ENCODE assay signal across 13 mouse cellular contexts in the genomic region with DNA sequence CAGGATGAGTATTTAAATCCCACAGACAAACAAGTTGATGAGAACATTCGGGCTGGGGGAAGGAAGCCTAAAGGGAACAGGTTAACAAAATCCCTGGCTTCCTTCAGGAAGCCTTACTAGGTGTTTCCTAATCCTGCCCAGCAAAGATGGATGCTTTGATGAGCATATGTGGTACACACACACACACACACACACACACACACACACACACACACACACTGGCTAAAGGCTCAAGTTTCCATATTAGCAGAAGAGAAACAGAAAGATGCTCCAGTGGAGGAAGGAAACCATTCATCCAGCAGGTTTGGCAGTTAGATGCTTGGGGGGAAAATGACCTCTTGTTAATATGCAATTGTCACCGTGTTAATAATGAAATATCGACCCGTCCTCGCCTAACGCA.
DNase-seq lines count a peak whose midpoint lies in the region; ATAC-seq and TF ChIP-seq lines count a peak whose summit lies in the region.
"Had no signal": no experiment of that assay in that cellular context is flagged by ENCODE, and none has a peak within 500 bp of the region (broad histone marks: within the 10 kb centered on the region; RNA-seq: fewer than 3 reads in every experiment).

No protein-coding gene starts in this region.

- 35% methylated on average over 6 of the region's 6 CpGs for WGBS in lung, embryonic 14.5 days
- WGBS in lung, adult 2 months: 42% methylated on average over 6 of the region's 6 CpGs
- 69% methylated on average over 6 of the region's 6 CpGs for WGBS in hindbrain, postnatal 0 days

- H3K9me3 ChIP-seq in lung, embryonic 14.5 days (ENCODE audit: low read depth, low read length): no peaks in the 10 kb centered on the region
- H3K9me3 ChIP-seq in hindbrain, postnatal 0 days (ENCODE audit: low read length): no peaks in the 10 kb centered on the region
- H3K9me3 ChIP-seq: heart, embryonic 15.5 days; limb, embryonic 13.5 days; lung, embryonic 15.5 days had no signal

- H3K4me1 ChIP-seq in lung, embryonic 14.5 days (ENCODE audit: insufficient read depth): peaks cover 20% of the 10 kb centered on the region; the same call in 1 of the 2 replicates
- H3K4me1 ChIP-seq in lung, adult 2 months (ENCODE audit: control insufficient read depth, insufficient read depth, low read length): no peaks in the 10 kb centered on the region
- H3K4me1 ChIP-seq in hindbrain, postnatal 0 days (ENCODE audit: insufficient read depth, low read length): no peaks in the 10 kb centered on the region

- H3K27me3 ChIP-seq in lung, embryonic 14.5 days (ENCODE audit: insufficient read depth, low read length): no peaks in the 10 kb centered on the region
- H3K27me3 ChIP-seq in hindbrain, postnatal 0 days (ENCODE audit: insufficient read depth, low read length): no peaks in the 10 kb centered on the region
- H3K27me3 ChIP-seq: heart, embryonic 15.5 days; limb, embryonic 13.5 days; lung, embryonic 15.5 days had no signal

- H3K4me3 ChIP-seq in lung, embryonic 14.5 days (ENCODE audit: low read depth, low read length): no peak overlapping the region
- H3K4me3 ChIP-seq in lung, adult 2 months (replicated peaks; ENCODE audit: extremely low read depth, low read depth, low read length): no peak overlapping the region
- H3K4me3 ChIP-seq in hindbrain, postnatal 0 days (ENCODE audit: low read length): no peak overlapping the region
- H3K4me3 ChIP-seq: heart, embryonic 15.5 days; limb, embryonic 13.5 days; lung, embryonic 15.5 days had no signal

- TF ChIP-seq POLR2A in lung, adult 2 months (IDR thresholded peaks at IDR 0.05; ENCODE audit: borderline replicate concordance, extremely low read depth, low read depth, low read length): no peak

- H3K36me3 ChIP-seq in lung, embryonic 14.5 days (ENCODE audit: insufficient read depth): no peaks in the 10 kb centered on the region
- no peaks in the 10 kb centered on the region for H3K36me3 ChIP-seq in hindbrain, postnatal 0 days (ENCODE audit: insufficient read depth, low read length)
- H3K36me3 ChIP-seq: heart, embryonic 15.5 days; limb, embryonic 13.5 days; lung, embryonic 15.5 days had no signal

- H3K9ac ChIP-seq in lung, embryonic 14.5 days: no peak overlapping the region
- no peak overlapping the region for H3K9ac ChIP-seq in hindbrain, postnatal 0 days (replicated peaks; ENCODE audit: low read length)
- H3K9ac ChIP-seq: heart, embryonic 15.5 days; limb, embryonic 13.5 days; lung, embryonic 15.5 days had no signal

- TF ChIP-seq CTCF in lung, embryonic 14.5 days (IDR thresholded peaks at IDR 0.05; ENCODE audit: low read depth): no peak
- TF ChIP-seq CTCF in lung, adult 2 months (IDR thresholded peaks at IDR 0.05; ENCODE audit: insufficient read depth, low read length): no peak
- no peak for TF ChIP-seq CTCF in hindbrain, postnatal 0 days (IDR thresholded peaks at IDR 0.05; ENCODE audit: low read depth)

- DNase-seq in adrenal gland, postnatal 14 days: peak; percentile 21
- no peak for DNase-seq in adrenal gland, adult 8-10 months
- no peak for DNase-seq in lung, embryonic 14.5 days
- DNase-seq in lung, adult 2 months: no peak
- DNase-seq in hindbrain, postnatal 0 days (ENCODE audit: low spot score): no peak
- DNase-seq in kidney, postnatal 4 days: peak; percentile 37 to 53
- DNase-seq in right cerebral cortex, postnatal 25 days: no peak
- DNase-seq: adrenal gland, postnatal 25 days; cerebellum, adult 18-20 months had no signal

- ATAC-seq in lung, embryonic 14.5 days (ENCODE audit: insufficient read depth): no peak
- ATAC-seq in hindbrain, postnatal 0 days: no peak
- no peak for ATAC-seq in cerebellum, adult (ENCODE audit: insufficient number of reproducible peaks, low FRiP score, low TSS enrichment)

- no peak overlapping the region for H3K4me2 ChIP-seq in lung, embryonic 14.5 days
- H3K4me2 ChIP-seq in hindbrain, postnatal 0 days (ENCODE audit: low read depth, low read length): peak overlapping the region; percentile 21; the same call in 1 of the 2 replicates
- H3K4me2 ChIP-seq: heart, embryonic 15.5 days; limb, embryonic 13.5 days; lung, embryonic 15.5 days had no signal

- H3K27ac ChIP-seq in lung, embryonic 14.5 days (ENCODE audit: low read depth): peak overlapping the region; percentile 14
- H3K27ac ChIP-seq in hindbrain, postnatal 0 days: no peak overlapping the region
- H3K27ac ChIP-seq: limb, embryonic 13.5 days; lung, embryonic 15.5 days had no signal

Comparison
In these comparisons a context has a peak if more than half of its experiments do, and no peak if none do; other contexts are left out.
1. DNase-seq: peak in adrenal gland, postnatal 14 days (single experiment) and kidney, postnatal 4 days (2 of 2); none in adrenal gland, adult 8-10 months (single experiment), lung, embryonic 14.5 days (single experiment), lung, adult 2 months (single experiment), hindbrain, postnatal 0 days (single experiment) and right cerebral cortex, postnatal 25 days (single experiment).